Mouse (Mus musculus): Measurements from ENCODE around the gene Gm17482. TPM values are rescaled to one million over a fixed set of nuclear protein-coding genes. Genes with fewer than 3 reads are reported as not detected.

Gm17482 gene
- polyA plus RNA-seq, 1 experiment from 2014 or later: not detected

DNA sequence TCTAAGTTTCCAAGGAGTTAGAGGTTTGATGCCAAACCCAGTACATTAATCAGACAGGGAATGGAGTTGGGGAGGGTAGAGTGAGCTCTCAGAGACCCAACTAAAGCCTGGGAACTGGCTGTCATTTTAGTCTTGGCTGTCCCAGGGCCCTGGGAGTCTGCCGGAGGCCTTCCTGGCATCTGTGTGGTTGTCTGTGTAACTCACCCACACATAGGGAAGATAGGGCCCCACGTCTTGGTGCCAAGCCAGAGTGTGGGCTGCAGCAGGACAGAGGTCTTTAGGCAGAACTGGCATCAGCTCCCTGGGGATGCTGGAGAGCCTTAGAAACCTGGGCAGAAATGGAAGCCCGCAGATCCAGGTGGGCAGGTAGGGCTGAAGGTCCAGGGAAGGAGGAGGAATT is 14.8 kb downstream of the Gm17482 start:
- 85% methylated on average over 3 of the region's 3 CpGs for WGBS
- H3K36me3 ChIP-seq (ENCODE audit: insufficient read depth, low read length): no peaks in the 10 kb centered on the region
- no peak overlapping the region for H3K4me3 ChIP-seq (replicated peaks; ENCODE audit: low read depth, low read length)
- TF ChIP-seq CTCF (IDR thresholded peaks at IDR 0.05; ENCODE audit: low read depth): no peak
- H3K27ac ChIP-seq: no peak overlapping the region
- DNase-seq (ENCODE audit: low spot score) (no peak), ATAC-seq (replicated peaks; ENCODE audit: low FRiP score, low read depth) (no peak)
- H3K27me3 ChIP-seq (ENCODE audit: insufficient read depth, low read length): no peaks in the 10 kb centered on the region
- 0 out of 2 replicates have a peak, but pooled peaks cover 3% of the 10 kb centered on the region for H3K4me1 ChIP-seq (replicated peaks; ENCODE audit: insufficient read depth, low read length)
- no peak overlapping the region for H3K9ac ChIP-seq (ENCODE audit: low read depth, low read length)
- no peak overlapping the region for H3K4me2 ChIP-seq (ENCODE audit: low read length)
- no peaks in the 10 kb centered on the region for H3K9me3 ChIP-seq (replicated peaks; ENCODE audit: low read length)

DNA sequence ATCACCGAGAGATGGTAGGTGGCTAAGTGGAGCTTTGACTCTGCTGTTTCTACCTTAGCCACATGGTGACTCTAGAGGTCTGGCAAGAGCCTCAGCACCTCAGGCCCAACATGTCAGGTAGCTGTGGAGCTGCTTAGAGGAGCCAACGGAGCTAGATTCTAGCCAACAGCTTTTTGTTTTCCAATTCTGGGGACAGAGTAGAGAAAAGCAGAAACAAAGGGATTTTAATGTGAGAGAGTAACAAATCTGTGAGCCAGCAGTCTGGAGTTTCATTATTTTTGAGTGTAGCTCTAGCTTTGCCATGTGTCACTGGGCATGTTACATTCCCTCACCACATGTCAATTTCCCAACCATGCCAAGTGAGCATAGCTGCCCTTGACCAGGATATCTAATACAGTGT is 17.1 kb downstream of the Gm17482 start:
- Histone ChIP-seq H3K4me1 (replicated peaks; ENCODE audit: insufficient read depth, low read length) (0 out of 2 replicates have a peak, but pooled peaks cover 3% of the 10 kb centered on the region), H3K4me3 (replicated peaks; ENCODE audit: low read depth, low read length) (no peak overlapping the region), H3K4me2 (ENCODE audit: low read length) (no peak overlapping the region), H3K9me3 (replicated peaks; ENCODE audit: low read length) (no peaks in the 10 kb centered on the region), H3K27ac (no peak overlapping the region), H3K27me3 (ENCODE audit: insufficient read depth, low read length) (no peaks in the 10 kb centered on the region), H3K9ac (ENCODE audit: low read depth, low read length) (no peak overlapping the region), H3K36me3 (ENCODE audit: insufficient read depth, low read length) (no peaks in the 10 kb centered on the region)
- 75% methylated on average over 2 of the region's 2 CpGs for WGBS
- ATAC-seq (replicated peaks; ENCODE audit: low FRiP score, low read depth) (no peak), DNase-seq (ENCODE audit: low spot score) (no peak)
- TF ChIP-seq CTCF (IDR thresholded peaks at IDR 0.05; ENCODE audit: low read depth): no peak

DNA sequence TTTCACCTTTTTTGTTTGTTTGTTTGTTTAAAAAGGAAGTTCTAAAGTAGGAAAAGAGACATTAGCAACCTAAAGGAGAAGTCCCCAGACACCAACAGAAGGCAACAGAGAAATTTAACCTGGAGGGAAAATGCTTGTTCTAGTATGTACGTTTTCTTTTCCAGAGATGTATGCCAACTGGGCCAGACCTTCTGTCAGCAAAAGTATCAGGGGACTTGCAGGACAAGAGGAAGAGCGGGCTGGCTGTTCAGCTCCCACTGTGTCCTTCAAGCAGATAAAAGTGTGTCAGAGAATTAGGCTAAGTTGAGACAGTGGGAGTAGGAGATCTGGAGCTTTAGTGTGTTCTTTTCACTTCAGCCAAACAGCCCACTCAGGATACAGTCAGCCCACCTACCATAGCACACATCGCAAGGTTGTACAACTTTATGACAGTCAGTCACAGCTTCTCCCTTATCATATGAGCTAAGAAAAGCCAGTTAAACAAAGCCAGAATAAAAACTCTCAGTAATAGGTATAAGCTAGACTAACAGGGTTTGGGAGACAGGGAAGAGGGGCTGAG is 18.4 kb downstream of the Gm17482 start:
- no peak for TF ChIP-seq CTCF (IDR thresholded peaks at IDR 0.05; ENCODE audit: low read depth)
- DNase-seq (ENCODE audit: low spot score) (no peak), ATAC-seq (replicated peaks; ENCODE audit: low FRiP score, low read depth) (no peak)
- Histone ChIP-seq H3K9ac (ENCODE audit: low read depth, low read length) (no peak overlapping the region), H3K27me3 (ENCODE audit: insufficient read depth, low read length) (no peaks in the 10 kb centered on the region), H3K4me3 (replicated peaks; ENCODE audit: low read depth, low read length) (no peak overlapping the region), H3K4me2 (ENCODE audit: low read length) (no peak overlapping the region), H3K4me1 (replicated peaks; ENCODE audit: insufficient read depth, low read length) (0 out of 2 replicates have a peak, but pooled peaks cover 3% of the 10 kb centered on the region), H3K36me3 (ENCODE audit: insufficient read depth, low read length) (no peaks in the 10 kb centered on the region), H3K27ac (no peak overlapping the region), H3K9me3 (replicated peaks; ENCODE audit: low read length) (no peaks in the 10 kb centered on the region)
- 81% methylated on average over 3 of the region's 3 CpGs for WGBS

DNA sequence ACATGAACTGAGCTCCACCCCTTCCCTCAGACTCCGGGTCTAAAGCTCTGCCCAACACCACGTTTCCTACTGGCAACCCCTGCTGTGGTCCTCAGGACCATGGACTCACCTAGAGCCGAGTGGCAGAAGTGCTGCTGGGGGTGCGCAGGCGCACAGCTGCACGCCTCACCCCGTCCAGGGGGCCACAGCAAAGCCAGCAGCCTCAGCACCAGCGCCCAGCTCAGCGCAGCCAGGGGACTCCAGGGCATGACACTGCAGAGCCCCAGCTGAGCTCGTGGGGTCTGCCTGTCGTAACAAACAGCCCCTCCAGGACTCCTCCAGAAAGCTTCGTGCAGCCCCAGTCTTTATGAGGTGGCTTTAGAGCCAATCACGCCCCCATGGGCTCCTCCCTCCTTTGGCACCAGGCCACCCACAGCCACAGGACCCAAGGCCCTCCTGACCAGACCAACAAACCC is 24.4 kb downstream of the Gm17482 start:
- TF ChIP-seq CTCF (IDR thresholded peaks at IDR 0.05; ENCODE audit: low read depth): no peak
- Histone ChIP-seq H3K27ac (no peak overlapping the region), H3K36me3 (ENCODE audit: insufficient read depth, low read length) (no peaks in the 10 kb centered on the region), H3K4me1 (replicated peaks; ENCODE audit: insufficient read depth, low read length) (peaks cover 5% of the 10 kb centered on the region; the same call in 1 of the 2 replicates), H3K4me2 (ENCODE audit: low read length) (peak overlapping the region; percentile 44), H3K9me3 (replicated peaks; ENCODE audit: low read length) (no peaks in the 10 kb centered on the region), H3K9ac (ENCODE audit: low read depth, low read length) (no peak overlapping the region), H3K27me3 (ENCODE audit: insufficient read depth, low read length) (no peaks in the 10 kb centered on the region), H3K4me3 (replicated peaks; ENCODE audit: low read depth, low read length) (no peak overlapping the region; the same call in 1 of the 2 replicates)
- 6% methylated on average over 13 of the region's 13 CpGs for WGBS
- ATAC-seq (replicated peaks; ENCODE audit: low FRiP score, low read depth) (no peak; the same call in 1 of the 2 replicates), DNase-seq (ENCODE audit: low spot score) (no peak)

DNA sequence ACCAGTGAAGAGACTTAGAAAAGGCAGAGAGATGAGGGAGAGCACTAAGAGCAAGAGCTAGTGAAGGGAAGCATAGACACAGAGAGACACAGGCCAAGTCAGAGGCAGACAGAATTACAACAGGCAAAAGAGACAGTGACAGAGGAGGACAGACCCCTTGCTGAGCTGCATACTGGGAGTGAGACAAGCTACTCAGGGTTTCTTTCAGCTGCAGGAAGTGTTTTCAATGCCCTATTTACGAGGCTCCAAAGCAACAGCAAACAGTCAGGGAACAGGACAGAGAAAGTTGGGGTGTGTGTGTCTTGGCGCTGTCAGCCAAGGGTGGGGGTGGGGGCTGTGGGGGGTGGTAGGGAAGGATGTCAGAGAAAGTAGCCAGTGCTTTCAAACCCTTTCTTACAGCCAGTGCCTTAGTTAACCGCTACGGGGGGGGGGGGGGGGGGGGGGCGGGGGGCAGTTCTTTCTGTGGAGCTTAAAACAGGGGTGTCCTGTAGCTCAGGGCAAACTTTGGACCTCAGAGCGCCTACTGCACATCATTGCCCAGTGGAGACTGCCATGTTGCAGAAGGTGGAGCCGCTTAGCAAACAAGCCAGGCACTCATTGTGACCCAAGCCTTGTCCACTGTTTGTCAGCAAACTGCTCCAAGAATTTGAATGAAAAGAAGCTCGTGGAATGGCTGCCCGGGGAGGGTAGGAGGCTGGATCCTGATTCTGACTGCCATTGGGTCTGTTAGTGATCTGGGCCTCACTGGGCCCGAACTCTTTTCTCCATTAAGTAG is 25.1 kb downstream of the Gm17482 start, which contains the start of gene Timp4:
Timp4 (minus strand) TSS at position 107 of the 775 bp plus-strand sequence.
- DNase-seq (ENCODE audit: low spot score): peak; percentile 32
- ATAC-seq (replicated peaks; ENCODE audit: low FRiP score, low read depth): no peak
- H3K36me3 ChIP-seq (ENCODE audit: insufficient read depth, low read length): no peaks in the 10 kb centered on the region
- peak within 1 kb of the TSS; percentile 44 for H3K4me2 ChIP-seq (ENCODE audit: low read length)
- no peak within 1 kb of the TSS for H3K27ac ChIP-seq
- H3K4me3 ChIP-seq (replicated peaks; ENCODE audit: low read depth, low read length): no peak within 1 kb of the TSS; the same call in 1 of the 2 replicates
- H3K9ac ChIP-seq (ENCODE audit: low read depth, low read length): no peak within 1 kb of the TSS
- H3K27me3 ChIP-seq (ENCODE audit: insufficient read depth, low read length): no peaks in the 10 kb centered on the region
- no peaks in the 10 kb centered on the region for H3K9me3 ChIP-seq (replicated peaks; ENCODE audit: low read length)
- peaks cover 5% of the 10 kb centered on the region; the same call in 1 of the 2 replicates for H3K4me1 ChIP-seq (replicated peaks; ENCODE audit: insufficient read depth, low read length)
- TF ChIP-seq CTCF (IDR thresholded peaks at IDR 0.05; ENCODE audit: low read depth): no peak
- 39% methylated on average over 9 of the region's 10 CpGs for WGBS

DNA sequence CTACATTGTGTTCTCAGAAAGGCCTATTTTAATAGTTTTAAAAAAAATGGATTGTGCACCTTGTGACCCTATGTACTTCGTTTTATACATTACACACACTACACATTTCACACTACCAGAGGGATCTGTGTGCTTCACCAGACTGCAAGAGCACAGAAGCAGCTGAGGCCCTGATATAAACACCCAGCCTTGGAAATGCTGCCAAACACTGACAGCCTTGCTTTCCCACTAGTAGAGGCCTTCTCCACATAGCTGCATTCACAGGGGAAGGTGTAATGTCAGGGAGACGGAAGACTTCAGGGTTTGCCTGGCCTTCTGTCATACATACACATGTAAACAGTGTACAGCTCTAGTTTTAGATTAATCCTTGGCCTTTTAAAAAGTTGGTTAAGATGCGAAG is 28.0 kb downstream of the Gm17482 start:
- TF ChIP-seq CTCF (IDR thresholded peaks at IDR 0.05; ENCODE audit: low read depth): no peak
- H3K4me2 ChIP-seq (ENCODE audit: low read length): no peak overlapping the region
- no peak overlapping the region for H3K4me3 ChIP-seq (replicated peaks; ENCODE audit: low read depth, low read length)
- no peak for DNase-seq (ENCODE audit: low spot score)
- WGBS: 83% methylated on average over 3 of the region's 3 CpGs
- H3K36me3 ChIP-seq (ENCODE audit: insufficient read depth, low read length): no peaks in the 10 kb centered on the region
- H3K4me1 ChIP-seq (replicated peaks; ENCODE audit: insufficient read depth, low read length): peaks cover 5% of the 10 kb centered on the region; the same call in 1 of the 2 replicates
- H3K27me3 ChIP-seq (ENCODE audit: insufficient read depth, low read length): no peaks in the 10 kb centered on the region
- no peak for ATAC-seq (replicated peaks; ENCODE audit: low FRiP score, low read depth)
- H3K27ac ChIP-seq: no peak overlapping the region
- H3K9ac ChIP-seq (ENCODE audit: low read depth, low read length): no peak overlapping the region
- H3K9me3 ChIP-seq (replicated peaks; ENCODE audit: low read length): no peaks in the 10 kb centered on the region
